Mouse (Mus musculus): ENCODE data around the gene Zcchc4.

GRCm38 (mm10) chr5:52741391-52742111 is 33.7 kb upstream of the Zcchc4 start, which contains the start of gene Pi4k2b:
- TF ChIP-seq CTCF (IDR thresholded peaks at IDR 0.05; ENCODE audit: extremely low read depth, insufficient read length, insufficient replicate concordance, low read depth, low read length) (no peak), POLR2A (IDR thresholded peaks at IDR 0.05; ENCODE audit: low read depth, low read length) (peak; percentile 57; the same call in 1 of the 2 replicates)

Measured in small intestine, adult 2 months (tissue).